ENCODE assay signal across 8 mouse cellular contexts in genomic region chr3:102169197-102169905, GRCm38 (mm10). TPM values are rescaled to one million over a fixed set of nuclear protein-coding genes. Genes with fewer than 3 reads are reported as not detected.
DNase-seq lines count a peak whose midpoint lies in the region; ATAC-seq and TF ChIP-seq lines count a peak whose summit lies in the region.

No protein-coding gene starts in this region.

- no peak overlapping the region for H3K4me3 ChIP-seq in gastrocnemius, adult 2 months
- no peak overlapping the region for H3K4me3 ChIP-seq in intestine, embryonic 14.5 days (ENCODE audit: low read depth, low read length)
- H3K4me3 ChIP-seq in stomach, embryonic 14.5 days (ENCODE audit: low read depth, low read length): no peak overlapping the region

- peaks cover 11% of the 10 kb centered on the region for H3K36me3 ChIP-seq in intestine, embryonic 14.5 days (ENCODE audit: control insufficient read depth, insufficient read depth, low read length)
- H3K36me3 ChIP-seq in stomach, embryonic 14.5 days (ENCODE audit: control insufficient read depth, insufficient read depth, low read length): peaks cover 10% of the 10 kb centered on the region

- H3K27ac ChIP-seq in gastrocnemius, adult 2 months: no peak overlapping the region
- peak overlapping the region; percentile 78 for H3K27ac ChIP-seq in intestine, embryonic 14.5 days (ENCODE audit: low read depth)
- peak overlapping the region; percentile 88 for H3K27ac ChIP-seq in stomach, embryonic 14.5 days (ENCODE audit: low read length)

- intact Hi-C loops in gastrocnemius, adult 2 months (cut with DNase I): no loop called here

- peak; percentile 72 for ATAC-seq in intestine, embryonic 14.5 days (replicated peaks; ENCODE audit: low FRiP score, low TSS enrichment, low read depth)
- ATAC-seq in megakaryocyte progenitor cell, adult 5-6 weeks (replicated peaks; ENCODE audit: poor library complexity): peak; percentile 24; the same call in 1 of the 2 replicates
- ATAC-seq in stomach, embryonic 14.5 days (ENCODE audit: insufficient number of reproducible peaks, insufficient read depth, low FRiP score, low read depth): peak; percentile 80

- peaks cover 30% of the 10 kb centered on the region for H3K4me1 ChIP-seq in intestine, embryonic 14.5 days (replicated peaks; ENCODE audit: control insufficient read depth, insufficient read depth, low read length)
- H3K4me1 ChIP-seq in stomach, embryonic 14.5 days (ENCODE audit: control insufficient read depth, insufficient read depth, low read length): peaks cover 34% of the 10 kb centered on the region

- peak; percentile 86 for DNase-seq in MEL-GATA-1-ER (ENCODE audit: extremely low read depth, low read depth)
- DNase-seq in cerebellum, adult 11-12 months: peak; percentile 81
- peak; percentile 93 for DNase-seq in gastrocnemius, adult 2 months
- peak; percentile 85 for DNase-seq in intestine, embryonic 14.5 days (ENCODE audit: low spot score)
- peak; percentile 96 for DNase-seq in left cerebral cortex, adult 18-20 months (ENCODE audit: low spot score in 2 of 2)
- DNase-seq in thymus, postnatal 36 days: no peak

- H3K9me3 ChIP-seq in intestine, embryonic 14.5 days (ENCODE audit: control insufficient read depth, low read length): no peaks in the 10 kb centered on the region
- no peaks in the 10 kb centered on the region for H3K9me3 ChIP-seq in stomach, embryonic 14.5 days (ENCODE audit: control insufficient read depth, low read depth, low read length)

- peak overlapping the region; percentile 10; the same call in 1 of the 2 replicates for H3K9ac ChIP-seq in intestine, embryonic 14.5 days (ENCODE audit: low read length)
- no peak overlapping the region for H3K9ac ChIP-seq in stomach, embryonic 14.5 days (replicated peaks; ENCODE audit: low read depth, low read length)

- H3K4me2 ChIP-seq in intestine, embryonic 14.5 days (ENCODE audit: low read length): no peak overlapping the region; the same call in 1 of the 2 replicates
- 0 out of 2 replicates have a peak overlapping the region, but pooled peaks have one; percentile 4 for H3K4me2 ChIP-seq in stomach, embryonic 14.5 days (replicated peaks; ENCODE audit: low read depth, low read length)

- H3K27me3 ChIP-seq in intestine, embryonic 14.5 days (replicated peaks; ENCODE audit: control insufficient read depth, insufficient read depth, low read length): no peaks in the 10 kb centered on the region
- H3K27me3 ChIP-seq in stomach, embryonic 14.5 days (ENCODE audit: control insufficient read depth, insufficient read depth, low read length): no peaks in the 10 kb centered on the region

- 23% methylated on average over 13 of the region's 13 CpGs for WGBS in intestine, embryonic 14.5 days
- WGBS in stomach, embryonic 14.5 days: 26% methylated on average over 13 of the region's 13 CpGs

- no peak for TF ChIP-seq CTCF in gastrocnemius, adult 2 months (IDR thresholded peaks at IDR 0.05)

RNA-seq across cellular contexts. Expression of gene Vangl1, which starts 35.1 kb away (rescaled TPM):
- total RNA-seq in gastrocnemius, adult 2 months (2021): 1 to 10 TPM; 1.6 to 4.1 TPM
- polyA plus RNA-seq in intestine, embryonic 14.5 days (2014; fragmentation: Nextera tagmentation; extraction: Ambion mirVana): 21.0 and 23.7 TPM in 2 replicates
- 1 to 10 TPM; 4.3 to 5.1 TPM for total RNA-seq in left cerebral cortex, adult 18-20 months (2021)
- 0.34 and 0.47 TPM in 2 replicates for total RNA-seq in megakaryocyte progenitor cell, adult 5-6 weeks (2015)
- total RNA-seq in megakaryocyte progenitor cell, adult 5-6 weeks (2017): 1.5 TPM in 2 replicates
- 29.5 and 30.2 TPM in 2 replicates for polyA plus RNA-seq in stomach, embryonic 14.5 days (2014; fragmentation: Nextera tagmentation; extraction: Ambion mirVana)

Comparison
In these comparisons a context has a peak if more than half of its experiments do, and no peak if none do; other contexts are left out.
1. DNase-seq: peak in MEL-GATA-1-ER (single experiment), cerebellum, adult 11-12 months (single experiment), gastrocnemius, adult 2 months (single experiment), intestine, embryonic 14.5 days (single experiment) and left cerebral cortex, adult 18-20 months (2 of 2); none in thymus, postnatal 36 days (0 of 2).
2. ATAC-seq: peak in every context shown above with its lines; median percentile 80 in stomach, embryonic 14.5 days; 72 in intestine, embryonic 14.5 days; 24 in megakaryocyte progenitor cell, adult 5-6 weeks.